Mouse (Mus musculus): Measurements from ENCODE around the gene C87436.

DNA sequence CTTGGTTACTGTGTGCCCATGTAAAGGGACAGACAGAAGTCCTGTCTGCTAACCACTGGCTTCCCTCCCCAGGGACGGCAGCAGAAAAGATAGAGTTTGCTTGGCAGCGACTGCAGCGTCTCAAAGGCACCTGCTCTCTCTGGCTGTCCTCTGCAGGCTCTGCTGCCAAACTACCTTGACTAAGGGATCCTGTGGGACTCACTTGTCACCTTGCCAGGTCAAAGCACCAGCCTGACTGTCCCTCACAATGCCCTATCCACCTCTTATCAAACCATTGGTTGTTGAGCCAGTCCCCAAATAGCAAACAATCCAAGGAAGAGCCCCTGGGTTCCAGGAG is 49.9 kb downstream of the C87436 start:
- TF ChIP-seq POLR2A (IDR thresholded peaks at IDR 0.05; ENCODE audit: control insufficient read depth, extremely low read depth, insufficient read depth, low read length, poor library complexity) (no peak), CTCF (IDR thresholded peaks at IDR 0.05; ENCODE audit: borderline replicate concordance, control insufficient read depth, extremely low read depth, insufficient read depth, low read length, poor library complexity) (no peak)

Measured in thymus, adult 2 months (tissue).